In the genomic region with DNA sequence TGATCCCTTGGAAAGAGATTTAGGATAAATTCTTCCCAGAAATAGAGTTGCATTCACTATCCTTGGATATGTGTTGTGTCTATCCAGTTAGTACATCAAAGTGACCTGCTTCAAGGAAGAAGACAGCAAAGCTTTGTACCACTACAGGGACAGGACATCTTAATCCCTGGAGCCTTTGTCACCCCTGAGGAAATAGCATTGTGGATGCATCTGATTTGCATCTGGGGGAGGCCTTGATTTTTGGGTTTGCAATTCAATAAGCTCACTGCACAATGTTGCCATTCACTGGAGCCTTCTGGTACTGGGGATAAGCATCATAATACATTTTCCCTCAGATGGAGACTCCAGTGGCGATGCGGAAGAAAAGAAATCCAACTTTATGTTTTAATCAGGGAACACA, we compare ENCODE assay signal across 19 mouse cellular contexts.
DNase-seq lines count a peak whose midpoint lies in the region; ATAC-seq and TF ChIP-seq lines count a peak whose summit lies in the region.
"Had no signal": no experiment of that assay in that cellular context is flagged by ENCODE, and none has a peak within 500 bp of the region (broad histone marks: within the 10 kb centered on the region; RNA-seq: fewer than 3 reads in every experiment).

No protein-coding gene starts in this region.

- no peak overlapping the region for H3K4me2 ChIP-seq in forebrain, embryonic 14.5 days (ENCODE audit: low read length)
- H3K4me2 ChIP-seq in forebrain, embryonic 13.5 days = no peak overlapping the region
- no peak overlapping the region for H3K4me2 ChIP-seq in midbrain, embryonic 16.5 days (ENCODE audit: low read length)
- no peak overlapping the region for H3K4me2 ChIP-seq in midbrain, embryonic 13.5 days (replicated peaks)
- H3K4me2 ChIP-seq: limb, embryonic 13.5 days; liver, embryonic 13.5 days; lung, embryonic 14.5 days had no signal

- H3K27ac ChIP-seq in forebrain, embryonic 14.5 days (ENCODE audit: low read depth, low read length) = no peak overlapping the region
- H3K27ac ChIP-seq in forebrain, embryonic 13.5 days = no peak overlapping the region
- peak overlapping the region; percentile 71; the same call in 1 of the 2 replicates for H3K27ac ChIP-seq in midbrain, embryonic 10.5 days (replicated peaks)
- H3K27ac ChIP-seq in midbrain, embryonic 16.5 days (ENCODE audit: low read length) = no peak overlapping the region
- H3K27ac ChIP-seq in midbrain, embryonic 13.5 days = peak overlapping the region; percentile 45; the same call in 1 of the 2 replicates
- H3K27ac ChIP-seq in kidney, adult 2 months (ENCODE audit: insufficient read depth, low read depth, low read length) = no peak overlapping the region
- H3K27ac ChIP-seq in cerebellum, adult 2 months (ENCODE audit: insufficient read depth, low read length) = no peak overlapping the region
- H3K27ac ChIP-seq: heart, embryonic 10.5 days; limb, embryonic 13.5 days; liver, embryonic 13.5 days; stomach, postnatal 0 days had no signal

- 49% methylated on average over 2 of the region's 2 CpGs for WGBS in forebrain, embryonic 14.5 days
- WGBS in forebrain, embryonic 13.5 days = 47% methylated on average over 2 of the region's 2 CpGs
- 37% methylated on average over 2 of the region's 2 CpGs for WGBS in midbrain, embryonic 10.5 days
- 32% methylated on average over 2 of the region's 2 CpGs for WGBS in midbrain, embryonic 16.5 days
- 27% methylated on average over 2 of the region's 2 CpGs for WGBS in midbrain, embryonic 13.5 days
- WGBS in kidney, adult 2 months = 97% methylated on average over 2 of the region's 2 CpGs
- 69% methylated on average over 2 of the region's 2 CpGs for WGBS in cerebellum, adult 2 months

- H3K36me3 ChIP-seq in forebrain, embryonic 14.5 days (ENCODE audit: control insufficient read depth, insufficient read depth, low read length) = no peaks in the 10 kb centered on the region
- H3K36me3 ChIP-seq in forebrain, embryonic 13.5 days (ENCODE audit: poor library complexity, severe bottlenecking) = no peaks in the 10 kb centered on the region
- H3K36me3 ChIP-seq in midbrain, embryonic 10.5 days = no peaks in the 10 kb centered on the region
- no peaks in the 10 kb centered on the region for H3K36me3 ChIP-seq in midbrain, embryonic 16.5 days (ENCODE audit: control insufficient read depth, insufficient read depth, low read length)
- H3K36me3 ChIP-seq in midbrain, embryonic 13.5 days = no peaks in the 10 kb centered on the region
- no peaks in the 10 kb centered on the region for H3K36me3 ChIP-seq in kidney, adult 2 months (ENCODE audit: control insufficient read depth, insufficient read depth, low read length)
- H3K36me3 ChIP-seq: heart, embryonic 10.5 days; limb, embryonic 13.5 days; liver, embryonic 13.5 days had no signal

- no peak overlapping the region for H3K4me3 ChIP-seq in forebrain, embryonic 14.5 days (ENCODE audit: low read depth, low read length)
- no peak overlapping the region for H3K4me3 ChIP-seq in forebrain, embryonic 13.5 days
- H3K4me3 ChIP-seq in midbrain, embryonic 10.5 days = no peak overlapping the region
- no peak overlapping the region for H3K4me3 ChIP-seq in midbrain, embryonic 16.5 days (ENCODE audit: low read depth, low read length)
- H3K4me3 ChIP-seq in midbrain, embryonic 13.5 days (replicated peaks) = no peak overlapping the region
- no peak overlapping the region for H3K4me3 ChIP-seq in kidney, adult 2 months (ENCODE audit: insufficient read depth, low read depth, low read length)
- H3K4me3 ChIP-seq in cerebellum, adult 2 months (replicated peaks; ENCODE audit: insufficient read depth, low read depth, low read length) = no peak overlapping the region
- H3K4me3 ChIP-seq: heart, embryonic 10.5 days; limb, embryonic 13.5 days; liver, embryonic 13.5 days had no signal

- no peaks in the 10 kb centered on the region for H3K4me1 ChIP-seq in forebrain, embryonic 14.5 days (ENCODE audit: control insufficient read depth, insufficient read depth, low read length)
- H3K4me1 ChIP-seq in forebrain, embryonic 13.5 days = 0 out of 2 replicates have a peak, but pooled peaks cover 4% of the 10 kb centered on the region
- peaks cover 22% of the 10 kb centered on the region for H3K4me1 ChIP-seq in midbrain, embryonic 10.5 days
- H3K4me1 ChIP-seq in midbrain, embryonic 16.5 days (ENCODE audit: control insufficient read depth, insufficient read depth, low read length) = no peaks in the 10 kb centered on the region
- H3K4me1 ChIP-seq in midbrain, embryonic 13.5 days (replicated peaks) = peaks cover 12% of the 10 kb centered on the region
- H3K4me1 ChIP-seq in kidney, adult 2 months (ENCODE audit: control insufficient read depth, insufficient read depth, low read length) = no peaks in the 10 kb centered on the region
- H3K4me1 ChIP-seq in cerebellum, adult 2 months (ENCODE audit: control insufficient read depth, insufficient read depth, low read length) = no peaks in the 10 kb centered on the region
- H3K4me1 ChIP-seq: heart, embryonic 10.5 days; limb, embryonic 13.5 days; liver, embryonic 13.5 days had no signal

- H3K9me3 ChIP-seq in forebrain, embryonic 14.5 days (replicated peaks; ENCODE audit: control insufficient read depth, low read length) = no peaks in the 10 kb centered on the region
- H3K9me3 ChIP-seq in forebrain, embryonic 13.5 days (replicated peaks) = no peaks in the 10 kb centered on the region
- H3K9me3 ChIP-seq in midbrain, embryonic 10.5 days (replicated peaks) = no peaks in the 10 kb centered on the region
- H3K9me3 ChIP-seq in midbrain, embryonic 16.5 days (replicated peaks; ENCODE audit: control insufficient read depth, low read length, poor library complexity, severe bottlenecking) = no peaks in the 10 kb centered on the region
- no peaks in the 10 kb centered on the region for H3K9me3 ChIP-seq in midbrain, embryonic 13.5 days
- H3K9me3 ChIP-seq: heart, embryonic 10.5 days; limb, embryonic 13.5 days; liver, embryonic 13.5 days had no signal

- H3K27me3 ChIP-seq in forebrain, embryonic 14.5 days (replicated peaks; ENCODE audit: control insufficient read depth, insufficient read depth, low read length) = no peaks in the 10 kb centered on the region
- H3K27me3 ChIP-seq in forebrain, embryonic 13.5 days = no peaks in the 10 kb centered on the region
- peaks cover 7% of the 10 kb centered on the region; the same call in 1 of the 2 replicates for H3K27me3 ChIP-seq in midbrain, embryonic 10.5 days (ENCODE audit: low read depth, poor library complexity, severe bottlenecking)
- no peaks in the 10 kb centered on the region for H3K27me3 ChIP-seq in midbrain, embryonic 16.5 days (ENCODE audit: control insufficient read depth, insufficient read depth, low read depth, low read length)
- H3K27me3 ChIP-seq in midbrain, embryonic 13.5 days = no peaks in the 10 kb centered on the region
- no peaks in the 10 kb centered on the region for H3K27me3 ChIP-seq in kidney, adult 2 months (replicated peaks; ENCODE audit: control insufficient read depth, insufficient read depth, low read length)
- no peaks in the 10 kb centered on the region; the same call in 1 of the 2 replicates for H3K27me3 ChIP-seq in cerebellum, adult 2 months (ENCODE audit: control insufficient read depth, insufficient read depth, low read length)
- H3K27me3 ChIP-seq: limb, embryonic 13.5 days; liver, embryonic 13.5 days had no signal

- peak; percentile 7 for DNase-seq in forebrain, embryonic 14.5 days (ENCODE audit: low spot score)
- DNase-seq in midbrain, embryonic 10.5 days (ENCODE audit: low spot score) = peak; percentile 46
- DNase-seq in kidney, adult 2 months = no peak
- no peak for DNase-seq in cerebellum, adult 2 months
- DNase-seq: adrenal gland, postnatal 14 days; cerebellum, adult 9-11 months; heart, postnatal 4 days; kidney, postnatal 36 days; liver, embryonic 13.5 days; right cerebral cortex, postnatal 14 days; thymus, adult 2 months had no signal

- TF ChIP-seq CTCF in kidney, adult 2 months (conservative IDR thresholded peaks at IDR 0.05; ENCODE audit: insufficient read depth, insufficient read length, low read depth, low read length) = no peak
- no peak for TF ChIP-seq CTCF in cerebellum, adult 2 months (IDR thresholded peaks at IDR 0.05; ENCODE audit: borderline replicate concordance, insufficient read depth, low read depth, low read length)

- no peak for ATAC-seq in forebrain, embryonic 14.5 days
- ATAC-seq in forebrain, embryonic 13.5 days = no peak
- no peak; the same call in 1 of the 2 replicates for ATAC-seq in midbrain, embryonic 16.5 days
- peak; percentile 93 for ATAC-seq in midbrain, embryonic 13.5 days
- ATAC-seq: CD4-positive, CD25-positive, alpha-beta regulatory T cell, adult 4 months had no signal

- no peak for TF ChIP-seq POLR2A in kidney, adult 2 months (IDR thresholded peaks at IDR 0.05; ENCODE audit: low read depth, low read length)
- TF ChIP-seq POLR2A in cerebellum, adult 2 months (IDR thresholded peaks at IDR 0.05; ENCODE audit: borderline replicate concordance, insufficient read depth, low read length) = no peak

- no peak overlapping the region for H3K9ac ChIP-seq in forebrain, embryonic 14.5 days (ENCODE audit: low read length)
- H3K9ac ChIP-seq in forebrain, embryonic 13.5 days = no peak overlapping the region
- H3K9ac ChIP-seq in midbrain, embryonic 16.5 days (ENCODE audit: low read depth, low read length) = no peak overlapping the region
- H3K9ac ChIP-seq in midbrain, embryonic 13.5 days (replicated peaks) = no peak overlapping the region
- H3K9ac ChIP-seq: limb, embryonic 13.5 days; liver, embryonic 13.5 days; lung, embryonic 14.5 days had no signal

Comparison
In these comparisons a context has a peak if more than half of its experiments do, and no peak if none do; other contexts are left out.
1. H3K27ac ChIP-seq: peak in midbrain, embryonic 10.5 days (single experiment) and midbrain, embryonic 13.5 days (single experiment); none in forebrain, embryonic 14.5 days (single experiment), forebrain, embryonic 13.5 days (single experiment), midbrain, embryonic 16.5 days (single experiment), kidney, adult 2 months (single experiment) and cerebellum, adult 2 months (single experiment).
2. DNase-seq: peak in forebrain, embryonic 14.5 days (single experiment) and midbrain, embryonic 10.5 days (single experiment); none in kidney, adult 2 months (single experiment) and cerebellum, adult 2 months (0 of 2).